In genomic region chr1:25828971-25829920, GRCm38 (mm10) we compare ENCODE assay signal across 7 mouse cellular contexts. TPM values are rescaled to one million over a fixed set of nuclear protein-coding genes. Genes with fewer than 3 reads are reported as not detected.
DNase-seq lines count a peak whose midpoint lies in the region; ATAC-seq and TF ChIP-seq lines count a peak whose summit lies in the region.

Gene Adgrb3 (minus strand): TSS chr1:25829707.

- DNase-seq in testis, postnatal 14 days (ENCODE audit: low spot score), result no peak
- peak; percentile 31 to 51 for DNase-seq in left cerebral cortex, adult 2 months (ENCODE audit: extremely low spot score in 1 of 2, low spot score in 2 of 2)
- no peak for DNase-seq in kidney, adult 9 months

- peak; percentile 59 for ATAC-seq in forebrain, embryonic 12.5 days (ENCODE audit: low FRiP score)
- ATAC-seq in neural tube, embryonic 12.5 days (ENCODE audit: low FRiP score, low read depth), result peak; percentile 54
- no peak for ATAC-seq in megakaryocyte progenitor cell, adult 5-6 weeks (replicated peaks; ENCODE audit: poor library complexity)

- no peak within 1 kb of the TSS for H3K27ac ChIP-seq in testis, adult 2 months (ENCODE audit: control insufficient read depth, insufficient read depth, low read depth, low read length)
- peak within 1 kb of the TSS; percentile 92 for H3K27ac ChIP-seq in forebrain, embryonic 12.5 days
- peak within 1 kb of the TSS; percentile 94 for H3K27ac ChIP-seq in left cerebral cortex, adult 2 months
- H3K27ac ChIP-seq in neural tube, embryonic 12.5 days, result peak within 1 kb of the TSS; percentile 42; the same call in 1 of the 2 replicates

- no peak for TF ChIP-seq CTCF in testis, adult 2 months (IDR thresholded peaks at IDR 0.05; ENCODE audit: control insufficient read depth, insufficient read depth, insufficient replicate concordance, low read depth, low read length)
- TF ChIP-seq CTCF in left cerebral cortex, adult 2 months (IDR thresholded peaks at IDR 0.05), result peak; percentile 17

- peak within 1 kb of the TSS; percentile 67 for H3K4me2 ChIP-seq in forebrain, embryonic 12.5 days
- H3K4me2 ChIP-seq in neural tube, embryonic 12.5 days (replicated peaks), result peak within 1 kb of the TSS; percentile 69

- no peaks in the 10 kb centered on the region for H3K36me3 ChIP-seq in testis, adult 2 months (ENCODE audit: control insufficient read depth, insufficient read depth, low read length)
- H3K36me3 ChIP-seq in forebrain, embryonic 12.5 days (replicated peaks), result no peaks in the 10 kb centered on the region
- no peaks in the 10 kb centered on the region for H3K36me3 ChIP-seq in neural tube, embryonic 12.5 days

- intact Hi-C loops in left cerebral cortex, adult 2 months (cut with DNase I), result loop anchor here (5.0 to 10.0 kb wide), 3 partner anchors 927 to 1464 kb away; no protein-coding TSS in a partner anchor

- peak within 1 kb of the TSS; percentile 90 for H3K4me3 ChIP-seq in testis, adult 2 months (ENCODE audit: control insufficient read depth, low read depth, low read length)
- peak within 1 kb of the TSS; percentile 66 for H3K4me3 ChIP-seq in forebrain, embryonic 12.5 days (replicated peaks)
- peak within 1 kb of the TSS; percentile 74 for H3K4me3 ChIP-seq in left cerebral cortex, adult 2 months
- peak within 1 kb of the TSS; percentile 62 for H3K4me3 ChIP-seq in neural tube, embryonic 12.5 days

- no peak for TF ChIP-seq POLR2A in testis, adult 2 months (IDR thresholded peaks at IDR 0.05; ENCODE audit: control insufficient read depth, low read depth, low read length)

- no peaks in the 10 kb centered on the region for H3K9me3 ChIP-seq in forebrain, embryonic 12.5 days
- H3K9me3 ChIP-seq in neural tube, embryonic 12.5 days, result no peaks in the 10 kb centered on the region

- peaks cover 5% of the 10 kb centered on the region for H3K4me1 ChIP-seq in testis, adult 2 months (ENCODE audit: control insufficient read depth, insufficient read depth, low read length)
- peaks cover 49% of the 10 kb centered on the region for H3K4me1 ChIP-seq in forebrain, embryonic 12.5 days
- peaks cover 21% of the 10 kb centered on the region; the same call in 1 of the 2 replicates for H3K4me1 ChIP-seq in neural tube, embryonic 12.5 days

- WGBS in forebrain, embryonic 12.5 days, result 1% methylated on average over 31 of the region's 32 CpGs
- WGBS in neural tube, embryonic 12.5 days, result 1% methylated on average over 32 of the region's 32 CpGs

- H3K27me3 ChIP-seq in testis, adult 2 months (ENCODE audit: control insufficient read depth, insufficient read depth, low read length), result no peaks in the 10 kb centered on the region
- H3K27me3 ChIP-seq in forebrain, embryonic 12.5 days, result no peaks in the 10 kb centered on the region
- H3K27me3 ChIP-seq in neural tube, embryonic 12.5 days (replicated peaks), result no peaks in the 10 kb centered on the region

- peak within 1 kb of the TSS; percentile 71 for H3K9ac ChIP-seq in forebrain, embryonic 12.5 days
- H3K9ac ChIP-seq in neural tube, embryonic 12.5 days, result peak within 1 kb of the TSS; percentile 61

RNA-seq across cellular contexts. Expression of gene Adgrb3, which starts in this region (rescaled TPM):
- polyA plus RNA-seq in testis, adult 2 months (2012; rRNA removed), result 0.40 and 0.48 TPM in 2 replicates
- polyA plus RNA-seq in forebrain, embryonic 12.5 days (2016; fragmentation: Nextera tagmentation; extraction: Ambion mirVana), result 16.8 and 18.0 TPM in 2 replicates
- total RNA-seq in left cerebral cortex, adult 2 months (2021), result 100 to 1,000 TPM; 100 to 103 TPM
- 19.9 and 21.7 TPM in 2 replicates for polyA plus RNA-seq in neural tube, embryonic 12.5 days (2016; fragmentation: Nextera tagmentation; extraction: Ambion mirVana)
- total RNA-seq in megakaryocyte progenitor cell, adult 5-6 weeks (2015), result not detected in 2 replicates
- total RNA-seq in megakaryocyte progenitor cell, adult 5-6 weeks (2017), result not detected in 2 replicates

Comparison
In these comparisons a context has a peak if more than half of its experiments do, and no peak if none do; other contexts are left out.
1. RNA of gene Adgrb3 (total RNA-seq): 100 to 103 TPM in left cerebral cortex, adult 2 months; not detected in megakaryocyte progenitor cell, adult 5-6 weeks; every median in the first group is over 100 times any median in the second.
2. RNA of gene Adgrb3 (polyA plus RNA-seq): 19.9 to 21.7 TPM in neural tube, embryonic 12.5 days and 16.8 to 18.0 TPM in forebrain, embryonic 12.5 days; 0.40 to 0.48 TPM in testis, adult 2 months; every median in the first group is over 10 times any median in the second.
3. DNase-seq: peak in left cerebral cortex, adult 2 months (2 of 2); none in testis, postnatal 14 days (single experiment) and kidney, adult 9 months (single experiment).
4. Peak in every context shown above with its lines, with median percentiles within 50 percentile points of each other: H3K4me3 ChIP-seq.